Mouse (Mus musculus): ENCODE results near the gene Pla2g1b.

DNA sequence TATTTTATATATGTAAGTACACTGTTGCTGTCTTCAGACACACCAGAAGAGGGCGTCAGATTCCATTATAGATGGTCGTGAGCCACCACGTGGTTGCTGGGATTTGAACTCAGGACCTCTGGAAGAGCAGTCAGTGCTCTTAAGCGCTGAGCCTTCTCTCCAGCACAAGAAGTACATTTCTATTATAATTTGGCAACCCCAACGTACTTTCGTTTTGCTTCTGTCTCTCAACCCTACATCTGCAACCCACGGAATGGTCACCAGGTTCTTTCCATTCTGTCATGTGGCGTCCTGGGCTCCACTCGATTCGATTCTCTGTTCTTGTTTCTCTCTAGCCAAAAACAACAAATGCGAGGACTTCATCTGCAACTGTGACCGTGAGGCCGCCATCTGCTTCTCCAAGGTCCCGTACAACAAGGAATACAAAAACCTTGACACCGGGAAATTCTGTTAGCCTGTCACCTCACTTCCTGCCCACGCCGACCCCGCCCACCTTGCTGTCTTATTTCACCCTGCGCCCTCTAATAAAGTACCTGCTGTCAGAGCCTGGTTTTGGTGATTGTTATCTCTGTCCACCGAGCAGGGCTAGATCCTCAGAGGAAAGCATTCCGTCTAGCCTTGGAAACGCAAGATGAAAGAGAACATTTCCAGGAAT is 8.2 kb downstream of the Pla2g1b start:
- TF ChIP-seq CEBPB (IDR thresholded peaks at IDR 0.05; ENCODE audit: low read depth) (no peak), MAX (IDR thresholded peaks at IDR 0.05) (no peak), CTCF (IDR thresholded peaks at IDR 0.05; ENCODE audit: control insufficient read depth, insufficient read depth, insufficient read length) (no peak)
